Mouse (Mus musculus) MEL (cell line): ENCODE measurements around the gene Exoc6b. TPM values are rescaled to one million over a fixed set of nuclear protein-coding genes. Genes with fewer than 3 reads are reported as not detected.

Experiments
- DNase-seq: peaks from one replicate; pipeline ENCODE4 v3.0.0; 2011; ENCODE audit warnings: low read depth, low spot score
- H3K27ac ChIP-seq: 2 replicates; pipeline ENCODE4 v1.5.1; 2012; ENCODE audit warnings: low read depth, mild to moderate bottlenecking, control low read depth, low read length, moderate library complexity; ENCODE audit not compliant: control insufficient read depth
- H3K27me3 ChIP-seq, 2 experiments: fragments of 150-350 bp in 1 of 2; sonication (generic) in 1 of 2; 2 replicates each; pipeline ENCODE4 v1.6.1; 2012; ENCODE audit warnings: low read length in 2 of 2, mild to moderate bottlenecking in 2 of 2, improper control_type of control experiment in 1 of 2, moderate library complexity in 1 of 2; ENCODE audit not compliant: insufficient read depth in 2 of 2, control insufficient read depth in 1 of 2
- H3K36me3 ChIP-seq, 2 experiments: 2 replicates each; pipeline ENCODE4 v1.6.1; 2012 to 2014; ENCODE audit warnings: low read length in 2 of 2, improper control_type of control experiment in 1 of 2, inconsistent platforms in 1 of 2, mild to moderate bottlenecking in 1 of 2; ENCODE audit not compliant: insufficient read depth in 2 of 2, control insufficient read depth in 1 of 2
- H3K4me1 ChIP-seq, 2 experiments: fragments of 150-350 bp in 1 of 2; sonication (generic) in 1 of 2; 2 replicates each; pipeline ENCODE4 v1.6.1; 2012; ENCODE audit warnings: low read length in 2 of 2, improper control_type of control experiment in 1 of 2, mild to moderate bottlenecking in 1 of 2; ENCODE audit not compliant: insufficient read depth in 2 of 2, control insufficient read depth in 1 of 2
- H3K4me3 ChIP-seq, 2 experiments: fragments of 150-350 bp in 1 of 2; sonication (generic) in 1 of 2; 2 replicates each; pipeline ENCODE4 v1.5.1; 2012; ENCODE audit warnings: low read depth in 2 of 2, low read length in 2 of 2, mild to moderate bottlenecking in 2 of 2, moderate library complexity in 2 of 2, control low read depth in 1 of 2, improper control_type of control experiment in 1 of 2; ENCODE audit not compliant: control insufficient read depth in 1 of 2, insufficient read depth in 1 of 2
- H3K79me2 ChIP-seq: 2 replicates; pipeline ENCODE4 v1.6.1; 2012; ENCODE audit warnings: mild to moderate bottlenecking, low read length, moderate library complexity; ENCODE audit not compliant: control insufficient read depth, poor library complexity, insufficient read depth
- H3K9ac ChIP-seq: 2 replicates; pipeline ENCODE4 v1.6.1; 2012; ENCODE audit warnings: low read depth, mild to moderate bottlenecking, control low read depth, low read length, moderate library complexity; ENCODE audit not compliant: control insufficient read depth, poor library complexity, severe bottlenecking
- H3K9me3 ChIP-seq: fragments of 150-350 bp; sonication (generic); replicated peaks from 2 replicates; pipeline ENCODE4 v1.6.1; 2012; ENCODE audit warnings: mild to moderate bottlenecking, low read length, improper control_type of control experiment, moderate library complexity; ENCODE audit not compliant: insufficient read depth
- EP300 ChIP-seq, 2 experiments: IDR thresholded peaks; 2 replicates each; pipeline ENCODE4 v1.6.1; 2011; ENCODE audit warnings: improper control_type of control experiment in 2 of 2, low read length in 2 of 2, low read depth in 1 of 2, mild to moderate bottlenecking in 1 of 2
- GATA1 ChIP-seq: IDR thresholded peaks from 2 replicates; pipeline ENCODE4 v1.6.1; 2011; ENCODE audit warnings: low read depth, low read length, improper control_type of control experiment
- HCFC1 ChIP-seq: IDR thresholded peaks from 2 replicates; pipeline ENCODE4 v1.6.1; 2012; ENCODE audit warnings: low read depth, mild to moderate bottlenecking, inconsistent platforms, low read length, improper control_type of control experiment, moderate library complexity
- JUND ChIP-seq: IDR thresholded peaks from 2 replicates; pipeline ENCODE4 v1.6.1; 2011; ENCODE audit warnings: low read depth, mild to moderate bottlenecking, improper control_type of control experiment, low read length
- MEF2A ChIP-seq: IDR thresholded peaks from 2 replicates; pipeline ENCODE4 v1.6.1; 2014; ENCODE audit warnings: low read depth, mild to moderate bottlenecking, inconsistent platforms, low read length, improper control_type of control experiment; ENCODE audit not compliant: poor library complexity, insufficient replicate concordance, severe bottlenecking; ENCODE audit errors: extremely low read depth
- MYC ChIP-seq: IDR thresholded peaks from 2 replicates; pipeline ENCODE4 v1.6.1; 2011; ENCODE audit warnings: low read depth, mild to moderate bottlenecking, low read length, improper control_type of control experiment, moderate library complexity
- POLR2A ChIP-seq, 2 experiments: IDR thresholded peaks; 2 replicates each; pipeline ENCODE4 v1.6.1; 2011 to 2012; ENCODE audit warnings: low read length in 2 of 2, mild to moderate bottlenecking in 2 of 2, control low read depth in 1 of 2, improper control_type of control experiment in 1 of 2, low read depth in 1 of 2, moderate library complexity in 1 of 2; ENCODE audit not compliant: control insufficient read depth in 1 of 2, insufficient read depth in 1 of 2, poor library complexity in 1 of 2
- POLR2AphosphoS5 ChIP-seq: IDR thresholded peaks from 2 replicates; pipeline ENCODE4 v1.6.1; 2012; ENCODE audit warnings: low read depth, borderline replicate concordance, mild to moderate bottlenecking, inconsistent platforms, low read length, moderate library complexity, mixed read lengths
- SIN3A ChIP-seq: IDR thresholded peaks from 2 replicates; pipeline ENCODE4 v1.6.1; 2012; ENCODE audit warnings: low read length, improper control_type of control experiment, inconsistent platforms
- SMC3 ChIP-seq: IDR thresholded peaks from 2 replicates; pipeline ENCODE4 v1.6.1; 2011; ENCODE audit warnings: low read depth, low read length, improper control_type of control experiment
- TAL1 ChIP-seq: IDR thresholded peaks from 2 replicates; pipeline ENCODE4 v1.6.1; 2012; ENCODE audit warnings: mild to moderate bottlenecking, inconsistent platforms, low read length, moderate library complexity, mixed read lengths
- TBP ChIP-seq: IDR thresholded peaks from 2 replicates; pipeline ENCODE4 v1.8.0; 2011; ENCODE audit warnings: low read depth, low read length, improper control_type of control experiment
- TCF12 ChIP-seq: IDR thresholded peaks from 2 replicates; pipeline ENCODE4 v1.6.1; 2014; ENCODE audit warnings: low read depth, mild to moderate bottlenecking, inconsistent platforms, low read length, improper control_type of control experiment, moderate library complexity
- UBTF ChIP-seq: IDR thresholded peaks from 2 replicates; pipeline ENCODE4 v1.6.1; 2012; ENCODE audit warnings: low read depth, mild to moderate bottlenecking, inconsistent platforms, low read length, improper control_type of control experiment, moderate library complexity, borderline replicate concordance; ENCODE audit not compliant: insufficient read depth
- USF1 ChIP-seq: IDR thresholded peaks from 2 replicates; pipeline ENCODE4 v1.6.1; 2014; ENCODE audit warnings: low read depth, mild to moderate bottlenecking, inconsistent platforms, low read length, improper control_type of control experiment, moderate library complexity
- USF2 ChIP-seq, 2 experiments: IDR thresholded peaks; 2 replicates each; pipeline ENCODE4 v1.6.1; 2011 to 2012; ENCODE audit warnings: improper control_type of control experiment in 2 of 2, low read length in 2 of 2, borderline replicate concordance in 1 of 2, inconsistent platforms in 1 of 2, low read depth in 1 of 2, mild to moderate bottlenecking in 1 of 2; ENCODE audit not compliant: insufficient read depth in 1 of 2
- ZC3H11A ChIP-seq: IDR thresholded peaks from 2 replicates; pipeline ENCODE4 v1.6.1; 2012; ENCODE audit warnings: low read depth, mild to moderate bottlenecking, inconsistent platforms, low read length, improper control_type of control experiment
- ZMIZ1 ChIP-seq: IDR thresholded peaks from 2 replicates; pipeline ENCODE4 v1.6.1; 2012; ENCODE audit warnings: low read depth, mild to moderate bottlenecking, inconsistent platforms, low read length, improper control_type of control experiment, moderate library complexity
- ZNF384 ChIP-seq: IDR thresholded peaks from 2 replicates; pipeline ENCODE4 v1.6.1; 2012; ENCODE audit warnings: low read depth, mild to moderate bottlenecking, inconsistent platforms, low read length, improper control_type of control experiment
- polyA plus RNA-seq, 2 experiments: library from polyadenylated mRNA; stranded (reverse) in 1 of 2; unstranded in 1 of 2; fragments of >175 nt in 1 of 2; fragments of >200 nt in 1 of 2; gene quantifications; 2 replicates each; pipeline versions ENCODE4 v1.2.1 to v1.2.4; 2012; ENCODE audit warnings: low replicate concordance in 2 of 2, low read depth in 1 of 2; ENCODE audit not compliant: insufficient read length in 2 of 2, insufficient read depth in 1 of 2, missing spikeins in 1 of 2
- total RNA-seq: library from RNA; depleted of rRNA; stranded (reverse); fragments of 300-350 nt; gene quantifications from 2 replicates; pipeline ENCODE4 v1.2.3, GENCODE M21; 2012

Exoc6b gene
- total and polyA plus RNA-seq, 3 experiments, result 3.4 to 6.5 TPM; not detected in 1

- Histone ChIP-seq H3K27me3 (no peaks in the 10 kb centered on the region), H3K27ac (no peak overlapping the region), H3K4me3 (no peak overlapping the region), H3K4me1 (peaks cover 0 to 10% of the 10 kb centered on the region in 2 experiments; a peak in 1 of 4 replicates), H3K9me3 (no peaks in the 10 kb centered on the region)
- DNase-seq, result peak; percentile 66
- TF ChIP-seq GATA1, result 0 out of 2 replicates have a peak, but pooled peaks have one; percentile 27
- TF ChIP-seq TBP, result no peak
- TF ChIP-seq HCFC1, result no peak
- TF ChIP-seq TCF12, result peak; percentile 32; the same call in 1 of the 2 replicates
- TF ChIP-seq USF1, result peak; percentile 63; the same call in 1 of the 2 replicates
- TF ChIP-seq SMC3, result no peak
- TF ChIP-seq POLR2A (IDR thresholded peaks at IDR 0.05; ENCODE audit: control insufficient read depth in 1 of 2, insufficient read depth in 1 of 2, low read depth in 1 of 2, low read length in 2 of 2, poor library complexity in 1 of 2), result no peak
- TF ChIP-seq ZNF384, result peak; percentile 69
- TF ChIP-seq TAL1, result peak; percentile 67
- TF ChIP-seq EP300 (IDR thresholded peaks at IDR 0.05; ENCODE audit: low read depth in 1 of 2, low read length in 2 of 2), result peak; percentile 9 to 28; a peak in 1 of 4 replicates
- TF ChIP-seq, all 39 proteins: peak for 6
- H3K79me2 ChIP-seq, result no peaks in the 10 kb centered on the region; the same call in 1 of the 2 replicates
- no peak overlapping the region for H3K9ac ChIP-seq
- H3K36me3 ChIP-seq, result no peaks in the 10 kb centered on the region
Measured at GRCm38 (mm10) chr6:85051109-85051508, 18.2 kb downstream of the Exoc6b start.

- Histone ChIP-seq H3K79me2 (no peaks in the 10 kb centered on the region), H3K27ac (no peak overlapping the region), H3K9me3 (no peaks in the 10 kb centered on the region), H3K27me3 (no peaks in the 10 kb centered on the region), H3K4me3 (no peak overlapping the region), H3K4me1 (0 out of 4 replicates have a peak, but pooled peaks cover 0 to 7% of the 10 kb centered on the region in 2 experiments), H3K9ac (no peak overlapping the region), H3K36me3 (no peaks in the 10 kb centered on the region)
- TF ChIP-seq ZC3H11A, result no peak
- TF ChIP-seq GATA1, result no peak
- TF ChIP-seq JUND, result no peak
- TF ChIP-seq POLR2AphosphoS5, result no peak
- no peak for TF ChIP-seq USF1
- TF ChIP-seq MYC, result no peak
- TF ChIP-seq UBTF, result no peak
- no peak for TF ChIP-seq ZMIZ1
- TF ChIP-seq MEF2A, result no peak
- TF ChIP-seq USF2 (IDR thresholded peaks at IDR 0.05; ENCODE audit: borderline replicate concordance in 1 of 2, insufficient read depth in 1 of 2, low read depth in 1 of 2, low read length in 2 of 2), result no peak
- TF ChIP-seq SIN3A, result no peak
- DNase-seq, result no peak
Measured at GRCm38 (mm10) chr6:85046531-85046930, 22.8 kb downstream of the Exoc6b start.
